Mouse (Mus musculus) E14TG2a.4 (cell line): ENCODE results near the gene Mc1r.
"Not testable (repeated sequence)": the region's sequence is repeated elsewhere in the genome, so short reads cannot be mapped to it uniquely, and the experiment has no call there.

Experiments used
- CTCF ChIP-seq: conservative IDR thresholded peaks from 2 replicates; pipeline ENCODE4 v1.5.1; 2014; ENCODE audit warnings: low read length
- POU5F1 ChIP-seq: IDR thresholded peaks from 2 replicates; pipeline ENCODE4 v1.6.1; 2014; ENCODE audit warnings: low read length, borderline replicate concordance

DNA sequence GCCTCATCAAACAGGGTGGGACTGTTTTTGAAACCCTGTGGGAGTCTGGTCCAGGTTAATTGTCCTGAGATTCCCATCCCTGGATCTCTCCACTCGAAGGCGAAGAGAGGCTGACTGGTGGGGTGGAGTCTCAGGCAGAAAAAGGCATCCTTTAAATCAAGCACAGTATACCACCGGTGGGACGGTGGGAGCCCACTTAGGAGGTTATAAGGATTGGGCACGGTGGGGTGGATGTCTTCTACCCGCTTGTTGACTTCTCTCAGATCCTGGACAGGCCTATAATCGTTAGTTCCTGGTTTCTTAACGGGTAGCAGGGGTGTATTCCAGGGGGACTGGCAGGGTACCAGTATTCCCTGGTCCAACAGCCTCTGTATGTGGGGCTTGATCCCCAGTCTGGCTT, 24.0 kb downstream of the Mc1r start:
- not testable (repeated sequence) for TF ChIP-seq CTCF, POU5F1
